Mouse (Mus musculus): ENCODE data around the gene D17H6S53E.
A peak's percentile ranks its signal among the peaks of the same experiment; 100 is the strongest.
"Not testable (repeated sequence)": the region's sequence is repeated elsewhere in the genome, so short reads cannot be mapped to it uniquely, and the experiment has no call there.

D17H6S53E gene

DNA sequence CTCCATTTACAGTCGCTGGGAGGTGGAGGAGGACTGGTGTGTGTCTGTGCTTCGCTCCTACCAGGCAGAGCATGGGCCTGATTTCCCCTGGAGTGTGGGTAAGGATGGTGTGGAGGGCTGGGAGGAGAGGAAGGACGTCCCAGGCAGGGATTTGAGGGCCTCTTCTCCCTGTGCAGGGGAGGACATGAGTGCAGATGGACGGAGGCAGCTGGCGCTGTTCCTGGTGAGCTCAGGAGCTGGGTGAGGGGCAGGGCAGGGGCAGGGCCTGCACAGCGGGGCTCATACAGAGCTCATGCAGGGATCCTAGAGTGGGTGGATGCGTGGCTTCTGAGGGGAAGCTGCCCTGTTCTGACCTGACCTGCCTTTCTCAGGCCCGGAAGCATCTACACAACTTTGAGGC lies 23.9 kb upstream of the D17H6S53E start:
- no peak for DNase-seq

- DNase-seq, result no peak
Observed at GRCm38 (mm10) chr17:35103221-35103690, 22.9 kb upstream of the D17H6S53E start.

DNA sequence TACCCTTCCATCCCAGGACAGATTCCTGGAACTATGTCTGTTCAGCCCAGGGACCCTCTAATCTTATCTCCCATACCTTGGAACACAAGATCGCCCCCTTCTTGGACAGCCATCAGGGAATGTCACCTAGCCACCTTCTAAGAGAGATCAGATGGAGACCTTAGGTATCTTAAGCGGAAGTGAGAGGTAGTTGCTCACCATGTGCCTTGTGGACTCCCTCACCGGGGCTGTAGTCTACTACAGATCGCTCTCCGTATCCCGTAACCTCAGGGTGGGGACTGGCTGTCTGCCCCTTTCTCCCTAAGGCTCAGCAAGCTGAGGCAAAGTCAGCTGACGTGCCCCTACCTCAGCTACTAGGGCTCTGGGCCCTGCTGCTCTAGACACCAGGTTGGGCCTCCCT lies 22.1 kb upstream of the D17H6S53E start:
- DNase-seq, result no peak

DNA sequence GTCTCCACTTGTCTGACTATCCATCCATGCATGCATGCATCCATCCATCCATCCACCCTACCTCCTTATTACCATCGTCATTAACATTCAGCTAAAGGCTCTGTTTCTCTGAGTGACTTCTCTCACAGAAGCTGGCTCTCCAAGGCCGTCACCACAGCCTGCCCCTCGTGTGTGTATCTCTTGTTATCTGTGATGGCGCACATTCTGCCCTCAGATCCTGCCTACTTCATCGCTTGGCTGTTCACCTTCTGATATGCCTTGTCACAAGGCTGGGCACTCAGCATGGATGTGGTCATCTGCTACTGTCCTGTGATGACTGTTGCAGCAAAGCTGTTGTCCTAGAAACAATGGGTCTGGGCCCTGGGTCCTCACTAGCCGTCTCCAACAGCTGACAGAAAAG lies 21.4 kb upstream of the D17H6S53E start:
- no peak for DNase-seq

- peak; percentile 61 for DNase-seq
Observed at GRCm38 (mm10) chr17:35105740-35106389, 20.3 kb upstream of the D17H6S53E start.

GRCm38 (mm10) chr17:35106522-35106921 lies 19.7 kb upstream of the D17H6S53E start:
- no peak for DNase-seq

DNA sequence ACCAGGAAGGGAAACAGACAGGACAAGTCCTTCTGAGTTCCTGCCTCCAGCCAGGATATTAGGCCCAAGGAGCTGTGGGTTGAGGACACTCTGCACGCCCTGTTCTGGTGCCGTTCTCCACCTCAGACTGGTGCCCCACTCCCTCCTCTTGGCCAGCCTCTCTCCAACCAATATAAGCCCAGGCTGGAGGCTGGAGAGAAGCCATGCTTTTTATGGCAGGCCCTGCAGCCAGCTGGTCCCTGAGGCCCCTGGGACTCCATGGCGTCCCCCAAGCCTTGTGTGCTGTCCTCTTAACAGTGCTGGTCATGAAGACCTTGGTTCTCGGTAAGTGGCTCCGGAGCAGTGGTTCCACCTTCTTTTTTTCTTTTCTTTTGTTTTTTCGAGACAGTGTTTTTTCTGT lies 18.1 kb upstream of the D17H6S53E start, which contains the start of gene Ly6g5c:
Ly6g5c (plus strand) TSS at position 183 of the 400 bp plus-strand sequence.
- DNase-seq, result no peak

DNA sequence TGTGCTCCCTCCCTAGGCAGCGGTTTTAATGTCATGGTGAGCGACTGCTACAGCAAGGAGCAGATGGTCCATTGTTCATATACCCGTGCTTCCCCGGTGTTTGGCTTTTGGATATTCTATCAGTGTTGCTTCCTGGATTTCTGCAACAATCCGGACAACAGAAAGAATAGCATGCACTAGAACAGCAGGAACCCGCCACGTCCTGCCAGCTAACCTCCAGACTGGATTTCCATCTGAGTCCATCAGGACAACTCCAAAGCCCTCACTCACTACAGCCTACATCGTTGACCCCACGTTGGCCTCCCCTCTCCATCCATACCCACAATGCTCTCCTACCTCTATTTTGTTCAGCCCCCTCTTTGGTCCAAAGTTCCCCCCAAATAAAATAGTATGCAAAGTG lies 14.4 kb upstream of the D17H6S53E start:
- DNase-seq, result no peak

GRCm38 (mm10) chr17:35115046-35116019 lies 10.8 kb upstream of the D17H6S53E start, which contains the start of gene Ly6g5b:
Gene Ly6g5b (minus strand): TSS chr17:35115428.
- DNase-seq, result peak; percentile 43

DNA sequence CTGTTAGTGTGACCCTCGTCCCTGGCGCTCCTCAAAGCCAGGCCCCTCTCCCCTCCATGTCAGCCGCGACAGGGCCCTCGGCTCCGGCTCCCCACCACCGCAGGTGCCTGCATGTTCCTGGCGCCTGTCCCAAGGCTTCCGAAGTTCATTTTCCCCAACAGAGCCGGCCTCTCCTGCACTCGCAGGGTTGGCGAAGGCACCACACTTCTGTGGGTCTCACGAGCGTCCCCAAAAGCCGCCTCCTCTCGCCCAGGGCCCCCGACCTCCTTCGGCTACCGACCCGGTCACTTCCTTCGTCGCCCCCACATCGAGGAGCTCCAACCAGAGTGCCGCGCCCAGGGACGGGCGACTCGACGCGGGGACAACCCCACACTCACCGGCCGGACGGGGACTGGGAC lies 5.4 kb upstream of the D17H6S53E start:
- peak; percentile 20 for DNase-seq

DNA sequence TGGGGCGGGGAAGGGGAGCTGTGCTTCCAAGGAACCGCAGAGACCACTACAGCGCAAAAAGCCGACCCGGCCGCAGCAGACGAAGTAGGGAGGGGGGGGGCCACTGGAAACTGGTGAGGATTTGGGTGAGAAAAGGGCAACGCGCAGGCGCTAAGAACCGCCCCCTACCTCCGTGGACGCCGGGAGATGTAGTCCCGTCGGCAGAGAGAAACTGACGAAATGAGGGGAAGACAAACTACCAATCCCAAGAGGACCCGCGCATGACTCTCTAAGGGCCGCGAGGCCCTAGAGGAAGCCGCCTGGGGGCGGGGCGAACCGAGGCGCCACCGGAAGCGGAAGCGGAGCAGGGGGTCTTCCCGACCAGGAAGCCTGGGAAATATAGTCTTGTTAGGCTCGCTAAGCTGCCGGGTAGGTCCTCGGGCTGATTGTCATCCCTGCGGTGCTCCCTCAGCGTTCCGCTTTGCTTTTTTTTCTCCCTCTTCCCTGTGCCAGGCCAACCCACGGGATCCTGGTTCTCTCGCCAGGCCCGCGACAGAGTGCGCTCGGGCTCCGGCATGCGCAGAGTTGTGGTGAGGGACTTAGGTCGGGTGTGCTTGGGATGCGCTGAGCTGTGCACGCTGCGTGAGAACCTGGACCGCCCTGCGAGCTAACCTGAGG lies 4.9 kb upstream of the D17H6S53E start, which contains the start of gene Gpank1:
Gpank1 (plus strand) TSS at position 313 of the 657 bp plus-strand sequence.
- DNase-seq, result peak; percentile 99

DNA sequence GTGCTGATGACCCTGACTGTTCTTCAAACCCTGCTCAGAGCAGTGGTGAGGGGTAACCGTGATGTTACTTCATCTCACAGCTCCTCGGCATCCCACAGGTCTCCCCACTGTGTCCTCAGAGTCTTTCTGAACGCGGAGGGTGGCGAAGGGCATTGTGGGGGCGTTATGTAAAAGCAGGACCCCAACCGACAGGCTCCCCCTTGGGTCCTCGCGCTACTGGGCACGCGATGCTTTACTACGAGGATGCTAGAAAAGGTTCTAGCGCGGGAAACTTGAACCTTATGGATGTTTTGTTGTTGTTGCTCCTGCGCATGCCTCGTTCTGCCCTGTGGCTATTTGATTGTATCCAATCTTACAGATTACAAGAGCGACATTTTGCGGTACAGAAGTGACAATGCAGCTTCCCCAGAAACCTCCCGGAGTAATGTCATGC lies 4.3 kb upstream of the D17H6S53E start, which contains the start of gene Csnk2b:
Csnk2b (minus strand) TSS at position 183 of the 433 bp plus-strand sequence.
- DNase-seq, result peak; percentile 60

GRCm38 (mm10) chr17:35123287-35123686 lies 2.9 kb upstream of the D17H6S53E start:
- not testable (repeated sequence) for DNase-seq

- not testable (repeated sequence) for DNase-seq
Observed at GRCm38 (mm10) chr17:35124261-35124896, 1.8 kb upstream of the D17H6S53E start.

GRCm38 (mm10) chr17:35125081-35125480 lies 1.1 kb upstream of the D17H6S53E start:
- peak; percentile 15 for DNase-seq

DNA sequence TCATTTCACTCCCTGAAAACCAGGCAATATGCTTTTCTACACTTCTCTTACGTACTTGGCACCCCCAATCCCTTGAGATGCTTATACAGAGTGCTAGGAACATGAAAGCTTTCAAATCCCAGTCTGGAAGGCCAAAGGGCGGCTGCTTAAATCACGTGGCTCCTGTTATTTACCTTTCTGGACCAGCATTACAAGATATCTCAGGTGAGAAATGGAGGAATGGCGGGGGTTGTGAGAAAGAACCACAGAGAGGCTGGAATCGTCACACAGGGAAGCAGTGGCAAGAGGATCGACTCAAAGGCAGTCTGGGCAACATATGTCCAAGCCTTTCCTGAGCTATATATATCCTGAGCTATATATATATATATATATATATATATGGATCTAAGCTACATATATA lies 595 bp upstream of the D17H6S53E start:
- peak; percentile 34 for DNase-seq

DNA sequence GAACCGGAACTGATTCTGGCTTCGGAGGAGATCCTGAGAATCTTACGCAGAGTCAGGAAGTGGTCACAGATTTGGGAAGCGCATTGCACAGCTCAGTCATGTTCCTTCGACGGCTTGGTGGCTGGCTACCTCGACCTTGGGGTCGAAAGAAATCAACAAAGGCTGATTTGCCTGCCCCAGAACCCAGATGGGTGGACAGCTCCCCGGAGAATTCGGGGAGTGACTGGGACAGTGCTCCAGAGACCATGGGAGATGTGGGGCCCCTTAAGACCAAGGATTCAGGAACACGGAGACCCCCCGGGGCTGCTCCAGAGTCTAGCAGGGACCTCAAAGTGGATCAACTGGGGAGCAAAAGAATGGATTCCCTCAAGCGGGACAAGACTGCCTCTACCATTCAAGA lies 844 bp downstream of the D17H6S53E start:
- peak; percentile 45 for DNase-seq

DNA sequence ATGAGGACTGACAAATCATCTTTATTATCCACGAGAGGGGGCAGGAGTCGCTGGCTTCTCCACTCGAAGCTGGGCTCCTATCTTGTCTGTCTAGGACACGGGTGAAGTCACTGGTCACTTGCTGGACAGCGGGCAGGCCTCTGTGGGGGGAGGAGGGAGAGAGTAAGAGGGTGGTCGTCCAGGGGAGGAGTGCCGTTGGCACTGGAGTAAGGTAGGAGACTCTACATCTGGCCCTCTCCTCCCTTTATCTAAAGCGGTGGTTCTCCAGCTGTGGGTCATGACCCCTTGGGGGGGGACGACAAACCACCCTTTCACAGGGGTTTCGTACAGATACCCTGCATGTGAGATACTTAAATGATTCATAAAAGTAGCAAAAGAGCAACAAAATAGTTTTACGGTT lies 2.8 kb downstream of the D17H6S53E start:
- no peak for DNase-seq

DNA sequence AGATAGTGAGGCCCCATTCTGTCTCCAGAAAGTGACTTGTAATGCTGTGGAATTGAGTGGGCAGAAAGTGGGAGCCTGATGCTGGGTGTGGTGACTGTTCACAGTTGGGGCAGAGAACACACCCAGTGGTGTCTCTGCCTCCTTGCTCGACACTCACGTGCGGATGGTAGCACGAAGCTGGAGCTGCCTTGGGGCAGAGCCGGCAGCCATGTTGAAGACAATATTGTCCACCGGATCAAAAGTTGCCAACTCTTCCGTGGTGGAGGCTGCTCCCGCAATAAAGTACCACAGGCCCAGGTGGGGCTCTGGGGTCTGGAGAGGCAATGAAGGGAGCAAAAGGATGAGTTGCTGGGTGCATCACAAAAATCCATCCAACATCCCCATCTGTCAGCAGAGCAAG lies 4.9 kb downstream of the D17H6S53E start:
- DNase-seq, result no peak

GRCm38 (mm10) chr17:35131500-35132173 lies 5.5 kb downstream of the D17H6S53E start, which contains the start of gene Apom:
Gene Apom (minus strand): TSS chr17:35132050.
- no peak for DNase-seq

DNA sequence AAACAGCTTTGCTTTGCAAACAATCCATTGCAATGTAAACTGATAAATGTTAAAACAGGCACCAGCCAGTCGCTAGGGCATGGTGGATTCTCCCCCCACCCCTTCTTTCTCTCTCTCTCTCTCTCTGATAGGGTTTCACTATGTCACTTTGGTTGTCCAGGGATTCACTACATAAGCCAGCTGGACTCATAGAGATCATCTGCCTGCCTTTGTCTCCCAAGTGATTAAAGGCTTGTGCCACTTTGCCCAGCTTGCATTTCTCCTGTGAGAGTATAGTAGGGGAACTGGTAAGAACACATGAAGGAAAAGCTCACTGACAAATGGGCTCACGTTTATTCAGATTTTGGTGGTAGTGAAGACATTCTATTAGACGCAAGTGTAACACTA lies 6.0 kb downstream of the D17H6S53E start:
- no peak for DNase-seq

- DNase-seq, result no peak
Observed at GRCm38 (mm10) chr17:35133517-35133916, 7.3 kb downstream of the D17H6S53E start.

Data from lung, postnatal 36 days (tissue).